14 mouse cellular contexts compared by ENCODE assay signal in the genomic region with DNA sequence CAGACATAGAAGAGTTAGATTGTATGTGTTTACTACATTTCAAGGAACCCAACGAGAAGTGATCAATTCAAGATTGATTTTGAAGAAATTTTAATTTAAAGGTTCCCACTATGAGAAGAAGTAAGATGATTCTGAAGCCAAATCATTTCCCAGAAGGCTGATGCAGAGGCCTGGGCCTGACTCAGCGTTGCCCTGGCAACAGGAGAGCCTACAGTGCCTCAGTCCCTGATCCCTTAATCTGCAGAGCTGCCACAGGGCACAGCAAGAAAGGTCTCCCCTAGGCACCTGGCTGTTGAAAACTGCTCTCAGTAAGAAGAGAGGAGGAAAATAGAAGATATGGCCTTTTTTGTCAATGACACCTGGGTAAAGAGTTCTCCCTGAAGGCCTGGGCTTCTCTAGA. TPM values are rescaled to one million over a fixed set of nuclear protein-coding genes. Genes with fewer than 3 reads are reported as not detected.
DNase-seq lines count a peak whose midpoint lies in the region; ATAC-seq and TF ChIP-seq lines count a peak whose summit lies in the region.
"Had no signal": no experiment of that assay in that cellular context is flagged by ENCODE, and none has a peak within 500 bp of the region (broad histone marks: within the 10 kb centered on the region; RNA-seq: fewer than 3 reads in every experiment).

No protein-coding gene starts in this region.

- H3K4me2 ChIP-seq in midbrain, embryonic 16.5 days (ENCODE audit: low read length): no peak overlapping the region
- H3K4me2 ChIP-seq: lung, embryonic 14.5 days; neural tube, embryonic 15.5 days had no signal

- no peak for TF ChIP-seq CTCF in layer of hippocampus, adult 2 months (conservative IDR thresholded peaks at IDR 0.05)

- WGBS in midbrain, embryonic 16.5 days: 41% methylated on average over 2 of the region's 2 CpGs

- H3K27me3 ChIP-seq in midbrain, embryonic 16.5 days (ENCODE audit: control insufficient read depth, insufficient read depth, low read depth, low read length): no peaks in the 10 kb centered on the region
- H3K27me3 ChIP-seq: neural tube, embryonic 15.5 days had no signal

- no peak overlapping the region for H3K9ac ChIP-seq in midbrain, embryonic 16.5 days (ENCODE audit: low read depth, low read length)
- H3K9ac ChIP-seq: lung, embryonic 14.5 days; neural tube, embryonic 15.5 days had no signal

- peaks cover 27% of the 10 kb centered on the region for H3K36me3 ChIP-seq in midbrain, embryonic 16.5 days (ENCODE audit: control insufficient read depth, insufficient read depth, low read length)

- H3K27ac ChIP-seq in layer of hippocampus, adult 2 months: peak overlapping the region; percentile 55; the same call in 1 of the 2 replicates
- peak overlapping the region; percentile 8 for H3K27ac ChIP-seq in midbrain, embryonic 16.5 days (ENCODE audit: low read length)
- H3K27ac ChIP-seq: heart, adult 2 months; neural tube, embryonic 15.5 days had no signal

- peaks cover 12% of the 10 kb centered on the region for H3K4me1 ChIP-seq in midbrain, embryonic 16.5 days (ENCODE audit: control insufficient read depth, insufficient read depth, low read length)

- H3K4me3 ChIP-seq in layer of hippocampus, adult 2 months: no peak overlapping the region
- no peak overlapping the region for H3K4me3 ChIP-seq in midbrain, embryonic 16.5 days (ENCODE audit: low read depth, low read length)
- H3K4me3 ChIP-seq: heart, adult 2 months; neural tube, embryonic 15.5 days had no signal

- H3K9me3 ChIP-seq in midbrain, embryonic 16.5 days (replicated peaks; ENCODE audit: control insufficient read depth, low read length, poor library complexity, severe bottlenecking): peaks cover 6% of the 10 kb centered on the region

- ATAC-seq in cerebellum, adult (ENCODE audit: insufficient number of reproducible peaks, low FRiP score, low TSS enrichment): no peak
- ATAC-seq in midbrain, embryonic 16.5 days: peak; percentile 69; the same call in 1 of the 2 replicates
- ATAC-seq in CD4-positive, CD25-positive, alpha-beta regulatory T cell, adult 4 months: no peak
- ATAC-seq: activated CD4-positive, CD25-positive, alpha-beta regulatory T cell, adult 4 months; intestine, postnatal 0 days had no signal

- peak; percentile 20 for DNase-seq in cerebellum, adult 11 months
- peak; percentile 27 to 44 for DNase-seq in layer of hippocampus, adult 2 months (ENCODE audit: low spot score in 2 of 2)
- DNase-seq in layer of hippocampus, postnatal 14 days (ENCODE audit: low spot score in 2 of 2): no peak
- DNase-seq in adrenal gland, postnatal 14 days: peak; percentile 49
- DNase-seq in thymus, postnatal 25 days: no peak
- DNase-seq: heart, adult 2 months; heart, postnatal 36 days; lung, embryonic 14.5 days had no signal

RNA-seq across cellular contexts. Expression of gene Zfp777, which starts 28.7 kb away (rescaled TPM):
- total RNA-seq in layer of hippocampus, adult 2 months (2021): 10 to 100 TPM; 36.8 to 37.4 TPM
- total RNA-seq in layer of hippocampus, postnatal 14 days (2021): 10 to 100 TPM; 37.3 to 43.7 TPM
- 16.9 and 26.7 TPM in 2 replicates for total RNA-seq in adrenal gland, postnatal 14 days (2021)
- 14.1 TPM in 2 replicates for polyA plus RNA-seq in midbrain, embryonic 16.5 days (2015; fragmentation: Nextera tagmentation; extraction: Ambion mirVana)
- polyA plus RNA-seq in CD4-positive, CD25-positive, alpha-beta regulatory T cell, adult 4 months (2017; shearing (Covaris generic)): 1 to 10 TPM; 3.1 to 5.3 TPM

Comparison
In these comparisons a context has a peak if more than half of its experiments do, and no peak if none do; other contexts are left out.
1. DNase-seq: peak in cerebellum, adult 11 months (single experiment), layer of hippocampus, adult 2 months (2 of 2) and adrenal gland, postnatal 14 days (single experiment); none in layer of hippocampus, postnatal 14 days (0 of 2) and thymus, postnatal 25 days (single experiment).